Mouse (Mus musculus) liver, embryonic 12.5 days (tissue): ENCODE results near the gene Mia3. TPM values are rescaled to one million over a fixed set of nuclear protein-coding genes. Genes with fewer than 3 reads are reported as not detected.
A peak's percentile ranks its signal among the peaks of the same experiment; 100 is the strongest.
"Not testable (repeated sequence)": the region's sequence is repeated elsewhere in the genome, so short reads cannot be mapped to it uniquely, and the experiment has no call there.

Experiments
- ATAC-seq: fragments of 200-750 bp; cut with Nextera tagmentation; 2 replicates; pipeline ENCODE4 v1.8.0; 2017; ENCODE audit warnings: moderate number of reproducible peaks, mild to moderate bottlenecking, moderate library complexity
- H3K27ac ChIP-seq: fragments of 300-500 bp; sonication (generic); 2 replicates; pipeline ENCODE4 v1.5.1; 2016; ENCODE audit warnings: mild to moderate bottlenecking
- H3K27me3 ChIP-seq: fragments of 300-500 bp; sonication (generic); replicated peaks from 2 replicates; pipeline ENCODE4 v1.6.1; 2016; ENCODE audit warnings: mild to moderate bottlenecking, moderate library complexity
- H3K36me3 ChIP-seq: fragments of 300-500 bp; sonication (generic); 2 replicates; pipeline ENCODE4 v1.6.1; 2016; ENCODE audit warnings: mild to moderate bottlenecking, moderate library complexity
- H3K4me1 ChIP-seq: fragments of 300-500 bp; sonication (generic); 2 replicates; pipeline ENCODE4 v1.6.1; 2016
- H3K4me2 ChIP-seq: fragments of 300-500 bp; sonication (generic); 2 replicates; pipeline ENCODE4 v1.6.1; 2016; ENCODE audit warnings: mild to moderate bottlenecking, moderate library complexity
- H3K4me3 ChIP-seq: fragments of 300-500 bp; sonication (generic); 2 replicates; pipeline ENCODE4 v1.5.1; 2016; ENCODE audit warnings: mild to moderate bottlenecking, moderate library complexity
- H3K9ac ChIP-seq: fragments of 300-500 bp; sonication (generic); 2 replicates; pipeline ENCODE4 v1.6.1; 2016; ENCODE audit warnings: mild to moderate bottlenecking, moderate library complexity
- H3K9me3 ChIP-seq: fragments of 300-500 bp; sonication (generic); replicated peaks from 2 replicates; pipeline ENCODE4 v1.6.1; 2016; ENCODE audit warnings: mild to moderate bottlenecking, moderate library complexity
- WGBS: fragments of 180-500 bp; shearing (Covaris S2); methylation state at CpG from one replicate; pipeline ENCODE4 v1.1.7; 2016; ENCODE audit not compliant: insufficient replicate concordance; 5-methylcytosine and 5-hydroxymethylcytosine counted together
- polyA plus RNA-seq: library from polyadenylated mRNA; unstranded; fragments of >200 nt; fragmentation: Nextera tagmentation; extraction: Ambion mirVana; gene quantifications from 2 replicates; pipeline ENCODE4 v1.2.1, GENCODE M21; 2016

Gene Mia3
- polyA plus RNA-seq, 1 experiment from 2014 or later = 48.0 TPM

- H3K4me3 ChIP-seq = no peak overlapping the region
- peaks cover 5% of the 10 kb centered on the region; the same call in 1 of the 2 replicates for H3K9me3 ChIP-seq
- no peak overlapping the region for H3K27ac ChIP-seq
- no peak overlapping the region for H3K4me2 ChIP-seq
- H3K9ac ChIP-seq = no peak overlapping the region
- 64% methylated on average over 5 of the region's 5 CpGs for WGBS
- ATAC-seq = no peak
- H3K27me3 ChIP-seq = 0 out of 2 replicates have a peak, but pooled peaks cover 10% of the 10 kb centered on the region
- H3K4me1 ChIP-seq = peaks cover 15% of the 10 kb centered on the region
- H3K36me3 ChIP-seq = no peaks in the 10 kb centered on the region
Measured at GRCm38 (mm10) chr1:183374728-183375127, 5.4 kb upstream of the Mia3 start.

GRCm38 (mm10) chr1:183368601-183369400, 552 bp downstream of the Mia3 start:
- Histone ChIP-seq H3K27ac (no peak overlapping the region), H3K4me3 (peak overlapping the region; percentile 74), H3K27me3 (peaks cover 23% of the 10 kb centered on the region), H3K9me3 (no peaks in the 10 kb centered on the region), H3K36me3 (peaks cover 12% of the 10 kb centered on the region), H3K4me2 (peak overlapping the region; percentile 98), H3K4me1 (peaks cover 27% of the 10 kb centered on the region), H3K9ac (peak overlapping the region; percentile 83)
- peak; percentile 62 for ATAC-seq
- WGBS = 4% methylated on average over 53 of the region's 56 CpGs

GRCm38 (mm10) chr1:183366361-183366760, 3.0 kb downstream of the Mia3 start:
- peaks cover 18% of the 10 kb centered on the region for H3K36me3 ChIP-seq
- 83% methylated on average over 5 of the region's 5 CpGs for whole genome bisulfite sequencing
- H3K4me2 ChIP-seq = no peak overlapping the region
- H3K4me3 ChIP-seq = no peak overlapping the region
- no peak overlapping the region for H3K9ac ChIP-seq
- no peak overlapping the region for H3K27ac ChIP-seq
- H3K9me3 ChIP-seq = no peaks in the 10 kb centered on the region
- peaks cover 23% of the 10 kb centered on the region for H3K27me3 ChIP-seq
- ATAC-seq = no peak
- peaks cover 31% of the 10 kb centered on the region for H3K4me1 ChIP-seq

- Histone ChIP-seq H3K27ac (no peak overlapping the region), H3K4me1 (peaks cover 18% of the 10 kb centered on the region), H3K4me2 (no peak overlapping the region), H3K9me3 (no peaks in the 10 kb centered on the region), H3K36me3 (peaks cover 35% of the 10 kb centered on the region), H3K9ac (no peak overlapping the region), H3K27me3 (peaks cover 9% of the 10 kb centered on the region), H3K4me3 (no peak overlapping the region)
- no peak for ATAC-seq
- 78% methylated on average over 5 of the region's 5 CpGs for WGBS
Measured at GRCm38 (mm10) chr1:183363577-183363867, 5.8 kb downstream of the Mia3 start.

- Histone ChIP-seq H3K9ac (no peak overlapping the region), H3K4me1 (peaks cover 13% of the 10 kb centered on the region; the same call in 1 of the 2 replicates), H3K27me3 (peaks cover 5% of the 10 kb centered on the region), H3K9me3 (no peaks in the 10 kb centered on the region), H3K27ac (no peak overlapping the region), H3K36me3 (peaks cover 41% of the 10 kb centered on the region), H3K4me3 (no peak overlapping the region), H3K4me2 (no peak overlapping the region)
- no peak for ATAC-seq
- WGBS = 79% methylated on average over 14 of the region's 14 CpGs
Measured at GRCm38 (mm10) chr1:183362729-183363576, 6.4 kb downstream of the Mia3 start.

- no peak overlapping the region for H3K4me2 ChIP-seq
- H3K4me3 ChIP-seq = no peak overlapping the region
- H3K27me3 ChIP-seq = no peaks in the 10 kb centered on the region
- ATAC-seq = no peak
- H3K4me1 ChIP-seq = peaks cover 9% of the 10 kb centered on the region; the same call in 1 of the 2 replicates
- no peak overlapping the region for H3K9ac ChIP-seq
- 40% methylated on average over 5 of the region's 5 CpGs for WGBS
- H3K36me3 ChIP-seq = peaks cover 47% of the 10 kb centered on the region
- no peaks in the 10 kb centered on the region for H3K9me3 ChIP-seq
- H3K27ac ChIP-seq = no peak overlapping the region
Measured at GRCm38 (mm10) chr1:183362301-183362700, 7.1 kb downstream of the Mia3 start.

- no peak overlapping the region for H3K9ac ChIP-seq
- ATAC-seq = no peak
- peaks cover 5% of the 10 kb centered on the region; the same call in 1 of the 2 replicates for H3K4me1 ChIP-seq
- H3K9me3 ChIP-seq = no peaks in the 10 kb centered on the region
- no peak overlapping the region for H3K27ac ChIP-seq
- WGBS = 79% methylated on average over 3 of the region's 3 CpGs
- no peak overlapping the region for H3K4me3 ChIP-seq
- no peaks in the 10 kb centered on the region for H3K27me3 ChIP-seq
- no peak overlapping the region for H3K4me2 ChIP-seq
- H3K36me3 ChIP-seq = peaks cover 63% of the 10 kb centered on the region
Measured at GRCm38 (mm10) chr1:183358901-183359300, 10.5 kb downstream of the Mia3 start.

GRCm38 (mm10) chr1:183349840-183350239, 19.5 kb downstream of the Mia3 start:
- peaks cover 50% of the 10 kb centered on the region for H3K36me3 ChIP-seq
- no peak overlapping the region for H3K9ac ChIP-seq
- no peak overlapping the region for H3K4me2 ChIP-seq
- no peaks in the 10 kb centered on the region for H3K9me3 ChIP-seq
- H3K27me3 ChIP-seq = no peaks in the 10 kb centered on the region
- no peak overlapping the region for H3K27ac ChIP-seq
- WGBS = 13% methylated on average over 6 of the region's 6 CpGs
- ATAC-seq = no peak
- no peak overlapping the region for H3K4me3 ChIP-seq
- peaks cover 10% of the 10 kb centered on the region for H3K4me1 ChIP-seq

GRCm38 (mm10) chr1:183345817-183346195, 23.5 kb downstream of the Mia3 start:
- Histone ChIP-seq H3K27ac (peak overlapping the region; percentile 97; the same call in 1 of the 2 replicates), H3K27me3 (no peaks in the 10 kb centered on the region), H3K4me2 (peak overlapping the region; percentile 93), H3K4me3 (peak overlapping the region; percentile 97), H3K9ac (peak overlapping the region; percentile 94), H3K36me3 (peaks cover 36% of the 10 kb centered on the region), H3K9me3 (no peaks in the 10 kb centered on the region), H3K4me1 (peaks cover 13% of the 10 kb centered on the region)
- ATAC-seq = no peak; the same call in 1 of the 2 replicates
- 13% methylated on average over 10 of the region's 10 CpGs for WGBS

GRCm38 (mm10) chr1:183344886-183345816, 24.2 kb downstream of the Mia3 start:
- under 1% methylated on average over 70 of the region's 72 CpGs for WGBS
- Histone ChIP-seq H3K36me3 (peaks cover 42% of the 10 kb centered on the region), H3K27ac (peak overlapping the region; percentile 97), H3K4me1 (peaks cover 13% of the 10 kb centered on the region), H3K9ac (peak overlapping the region; percentile 94), H3K9me3 (no peaks in the 10 kb centered on the region), H3K4me3 (peak overlapping the region; percentile 97), H3K4me2 (peak overlapping the region; percentile 93), H3K27me3 (no peaks in the 10 kb centered on the region)
- ATAC-seq = peak; percentile 95

GRCm38 (mm10) chr1:183342902-183343301, 26.5 kb downstream of the Mia3 start:
- not testable (repeated sequence) for H3K27ac ChIP-seq, H3K27me3 ChIP-seq, H3K9ac ChIP-seq, H3K9me3 ChIP-seq, H3K4me2 ChIP-seq, ATAC-seq, H3K4me3 ChIP-seq
- H3K36me3 ChIP-seq = peaks cover 43% of the 10 kb centered on the region
- H3K4me1 ChIP-seq = peaks cover 13% of the 10 kb centered on the region
- WGBS = 84% methylated on average over 1 of the region's 1 CpGs
